Mouse (Mus musculus) small intestine, adult 10 weeks (tissue): ENCODE data around the gene 1700021F05Rik. TPM values are rescaled to one million over a fixed set of nuclear protein-coding genes. Genes with fewer than 3 reads are reported as not detected.

Experiments
- polyA plus RNA-seq: library from polyadenylated mRNA; stranded (reverse); fragments of 350-450 nt; fragmentation: Illumina TruSeq; extraction: RNeasy Lipid Tissue Mini Kit (QIAGEN cat#74804); gene quantifications from one replicate; pipeline ENCODE4 v1.2.3, GENCODE M21; 2014; ENCODE audit warnings: low replicate concordance

1700021F05Rik gene
- polyA plus RNA-seq: 64.7 TPM

DNA sequence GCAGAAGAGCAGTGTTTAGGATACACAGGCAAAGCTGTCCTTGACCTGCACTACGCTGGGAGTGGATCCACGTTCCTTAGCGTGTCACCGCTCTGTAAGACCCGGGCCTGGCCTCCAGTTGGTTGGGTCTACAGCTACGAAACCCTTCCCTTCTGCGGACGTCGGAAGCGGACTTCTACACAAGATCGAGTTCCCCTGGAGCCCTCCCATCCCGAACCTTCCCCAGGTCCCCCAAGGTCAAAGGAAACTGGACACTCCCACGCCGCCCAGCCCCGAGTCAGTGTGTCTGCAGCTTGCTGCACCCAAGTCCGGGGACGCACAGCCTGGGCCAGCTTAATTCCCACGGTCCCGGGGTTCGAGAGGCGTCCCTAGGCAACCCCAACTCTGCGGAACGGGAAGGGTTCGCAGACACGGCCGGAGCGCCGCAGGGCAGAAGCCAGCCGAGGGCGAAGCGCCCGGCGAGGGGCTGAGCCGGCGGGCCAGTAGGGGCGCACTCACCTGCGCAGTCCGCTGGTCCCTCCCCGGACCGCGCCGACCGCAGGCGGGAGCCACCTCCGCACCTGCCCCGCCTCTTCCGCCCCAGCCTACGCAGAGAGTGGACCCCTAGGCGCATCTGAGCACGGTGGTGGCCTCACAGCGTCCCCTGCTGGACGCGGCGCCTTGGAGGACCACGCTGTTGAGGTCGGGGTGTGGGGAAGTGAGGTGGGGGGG is at the start of gene 1700021F05Rik:
1700021F05Rik (minus strand) TSS at position 553 of the 711 bp plus-strand sequence.

DNA sequence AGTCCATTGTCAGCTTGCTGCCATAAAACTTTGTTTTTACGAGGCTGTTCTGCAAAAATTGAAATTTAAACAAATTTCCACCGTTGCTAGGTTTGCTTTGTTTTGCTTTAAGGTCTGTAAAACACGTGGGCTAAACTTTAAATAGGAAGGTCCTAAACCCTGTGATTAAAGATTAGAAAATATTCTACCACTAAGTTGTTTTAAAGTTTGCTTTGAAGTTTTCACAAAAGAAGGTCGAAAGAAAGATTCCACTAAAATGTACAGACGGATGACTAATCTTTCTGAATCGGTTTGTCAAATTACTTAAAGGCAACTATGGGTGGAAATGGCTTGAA is 37.2 kb upstream of the 1700021F05Rik start, which contains the start of gene Cd24a:
Cd24a (plus strand) TSS at position 288 of the 335 bp plus-strand sequence.

GRCm38 (mm10) chr10:43523931-43524330 is 16.9 kb downstream of the 1700021F05Rik start, which contains the start of gene Gm9803:
Gene Gm9803 (plus strand): TSS chr10:43524084.

DNA sequence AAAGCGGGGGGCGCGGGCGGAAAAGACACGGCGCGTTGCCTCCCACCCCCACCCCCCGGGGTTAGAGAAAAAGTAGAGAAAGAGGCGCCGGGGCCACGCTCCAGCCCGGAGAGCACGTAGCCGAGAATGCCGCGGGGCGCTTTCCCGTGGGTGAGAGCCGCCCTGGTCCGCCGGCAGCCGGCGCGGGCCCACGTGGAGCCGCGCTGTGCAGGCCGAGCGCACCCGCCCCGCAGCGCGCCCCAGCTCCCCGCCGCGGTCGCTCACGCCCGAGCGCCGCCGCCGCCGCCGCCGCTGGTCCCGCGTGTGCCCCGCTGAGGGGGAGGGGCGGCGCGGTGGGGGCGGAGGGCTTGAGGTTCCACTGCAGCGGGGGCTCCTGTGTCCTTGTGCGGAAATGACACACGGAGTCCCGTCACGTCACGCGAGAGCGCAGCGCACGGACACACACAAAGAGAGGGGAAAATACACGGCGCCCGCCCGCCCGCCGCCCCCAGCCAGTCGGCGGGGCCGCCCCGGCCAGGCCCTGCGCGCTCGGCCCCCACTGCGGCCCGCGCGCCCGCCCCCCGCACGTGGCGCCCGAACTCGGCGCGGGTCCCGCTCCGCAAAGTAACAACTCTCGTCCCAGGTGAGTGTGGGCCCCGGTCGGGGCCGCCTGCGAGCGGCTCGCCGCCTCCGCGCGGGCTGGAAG is 61.9 kb downstream of the 1700021F05Rik start, which contains the start of gene Bend3:
Bend3 (plus strand) TSS at position 81 of the 685 bp plus-strand sequence.

Other genes with a start within 250 kb of the 1700021F05Rik start
- gene Bend3, start 62.2 kb downstream of the 1700021F05Rik start, polyA plus RNA-seq: 1.9 TPM
- not detected for gene Gm9803, start 16.9 kb downstream of the 1700021F05Rik start, polyA plus RNA-seq
- 546 TPM for gene Cd24a, start 37.3 kb upstream of the 1700021F05Rik start, polyA plus RNA-seq